Mouse (Mus musculus) brown adipose tissue, adult 24 weeks (tissue): ENCODE data around the gene Unc80. TPM values are rescaled to one million over a fixed set of nuclear protein-coding genes. Genes with fewer than 3 reads are reported as not detected.

Experiments
- polyA plus RNA-seq: library from polyadenylated mRNA; stranded (reverse); fragments of >200 nt; gene quantifications from 2 replicates; pipeline ENCODE4 v1.2.4, GENCODE M21; 2012; ENCODE audit not compliant: missing spikeins, insufficient read depth, insufficient read length

Gene Unc80
- polyA plus RNA-seq, 1 experiment, result not detected

Other genes starting within 250 kb of the Unc80 start
- gene Rpe, start 232.5 kb downstream of the Unc80 start, polyA plus RNA-seq, result 95.4 and 98.7 TPM in 2 replicates